Mouse (Mus musculus): ENCODE measurements at regions not wholly inside any gene's neighbourhood (a gene's known extent, or its start where the extent isn't known, plus 50 kb on each side); places are given as distances from the start of the nearest gene placed in this dataset.

DNA sequence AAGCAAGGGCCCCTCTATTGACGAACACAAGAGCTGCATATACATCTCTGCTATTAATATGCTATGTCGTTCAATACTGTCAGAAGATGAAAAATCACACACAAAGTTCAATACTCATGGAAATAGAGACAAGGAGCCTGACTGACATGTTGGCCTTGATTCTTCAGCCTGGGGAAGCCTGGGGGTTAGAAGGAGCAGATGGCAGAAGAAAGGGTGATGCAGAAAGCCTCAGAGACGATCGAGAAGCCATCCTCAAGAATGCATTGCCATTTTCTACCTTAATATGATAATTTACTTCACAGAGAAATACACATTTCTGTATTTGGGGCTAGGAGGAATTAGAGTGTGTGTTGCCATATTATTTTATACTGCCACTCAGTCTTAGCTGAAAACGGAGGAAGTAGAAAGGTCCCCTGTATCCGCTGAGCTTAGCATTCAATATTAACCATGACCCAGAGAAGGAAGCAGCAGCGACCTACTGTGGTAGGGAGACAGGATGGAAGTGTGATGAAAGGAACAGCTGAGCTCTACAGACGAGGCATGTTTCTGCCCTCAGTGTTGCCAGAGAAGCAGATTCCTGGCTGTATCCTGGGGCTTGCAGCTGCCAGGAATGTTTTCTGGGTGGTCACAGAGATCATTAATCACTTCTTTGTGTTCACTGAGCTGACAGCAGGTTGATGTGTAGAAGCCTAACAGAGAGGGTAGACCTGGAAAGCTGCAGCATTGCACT lies 105.2 kb downstream of the Lrig3 start:
- DNase-seq (ENCODE audit: low spot score), result peak; percentile 68

DNA sequence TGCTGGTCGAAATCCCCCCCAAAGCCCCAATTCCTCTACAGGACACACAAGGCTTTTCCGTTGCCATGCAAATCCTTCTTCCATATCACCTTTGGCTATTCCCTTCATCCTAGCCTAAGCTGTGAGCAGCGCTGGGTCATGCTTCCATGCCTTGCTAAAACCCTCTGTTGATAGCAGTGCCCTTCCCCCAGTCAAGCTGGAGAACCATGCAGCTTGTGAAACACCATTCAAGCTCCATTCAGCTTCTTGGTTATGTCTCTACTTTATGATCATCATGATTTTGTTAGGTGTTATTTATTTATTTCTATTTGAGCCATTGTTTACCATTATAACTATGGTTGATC lies 105.7 kb downstream of the Lrig3 start:
- no peak for DNase-seq (ENCODE audit: low spot score)

DNA sequence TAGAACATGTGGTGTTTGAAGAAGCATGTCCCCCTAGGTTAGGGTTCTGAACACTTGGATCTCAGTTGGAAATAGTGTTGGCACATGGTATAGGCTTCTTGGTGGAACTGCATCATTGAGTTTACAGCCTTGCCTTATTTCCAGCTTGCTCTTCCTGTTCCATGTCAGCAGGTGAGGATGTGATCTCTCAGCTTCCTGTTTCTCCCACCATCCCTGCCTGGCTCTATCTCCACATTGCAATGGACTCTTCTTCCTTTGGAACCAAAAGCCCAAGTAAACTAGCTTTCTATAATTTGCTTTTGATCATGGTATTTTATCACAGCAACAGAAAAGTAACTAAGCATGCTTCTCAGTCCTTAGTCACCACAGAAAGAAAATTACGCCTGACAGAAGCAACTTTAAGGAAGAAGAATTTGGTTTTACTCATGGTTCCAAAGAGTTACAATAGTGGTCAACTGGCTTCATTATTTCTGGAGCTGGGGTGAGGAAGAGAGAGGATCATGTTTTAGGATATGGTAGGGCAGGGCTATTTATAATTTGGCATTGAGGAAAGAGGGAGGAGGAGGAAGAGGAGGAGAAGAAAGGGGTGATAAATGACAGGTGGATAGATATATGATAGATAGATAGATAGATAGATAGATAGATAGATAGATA lies 111.5 kb downstream of the Lrig3 start:
- no peak for DNase-seq (ENCODE audit: low spot score)

DNA sequence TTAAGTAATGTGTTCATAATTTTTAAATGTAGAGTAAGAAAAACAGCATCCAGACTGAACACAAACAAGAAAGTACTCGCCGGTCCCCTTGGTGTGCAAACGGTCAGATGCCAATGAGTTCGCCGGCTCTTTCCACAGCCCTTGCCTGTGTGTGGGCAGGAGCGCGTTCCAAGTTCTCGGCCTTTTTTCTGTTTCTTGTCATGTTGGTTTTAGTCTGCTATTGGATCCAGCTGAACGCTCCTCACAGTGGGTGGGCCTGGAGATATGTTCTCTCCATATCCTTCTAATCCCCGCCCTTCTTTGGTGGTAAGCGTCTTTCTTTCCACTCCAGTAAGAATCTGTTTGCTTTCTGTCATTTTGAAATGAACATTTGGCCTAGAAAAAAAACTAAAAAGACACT lies 116.6 kb downstream of the Lrig3 start:
- peak; percentile 55 for DNase-seq (ENCODE audit: low spot score)

- peak; percentile 15 for DNase-seq (ENCODE audit: low spot score)
These were observed 120.7 kb downstream of the Lrig3 start for GRCm38 (mm10) chr10:126086684-126087083.

- DNase-seq (ENCODE audit: low spot score), result no peak
These were observed 128.4 kb downstream of the Lrig3 start for GRCm38 (mm10) chr10:126094238-126094880.

GRCm38 (mm10) chr10:126097896-126098295 lies 131.9 kb downstream of the Lrig3 start:
- DNase-seq (ENCODE audit: low spot score), result no peak

DNA sequence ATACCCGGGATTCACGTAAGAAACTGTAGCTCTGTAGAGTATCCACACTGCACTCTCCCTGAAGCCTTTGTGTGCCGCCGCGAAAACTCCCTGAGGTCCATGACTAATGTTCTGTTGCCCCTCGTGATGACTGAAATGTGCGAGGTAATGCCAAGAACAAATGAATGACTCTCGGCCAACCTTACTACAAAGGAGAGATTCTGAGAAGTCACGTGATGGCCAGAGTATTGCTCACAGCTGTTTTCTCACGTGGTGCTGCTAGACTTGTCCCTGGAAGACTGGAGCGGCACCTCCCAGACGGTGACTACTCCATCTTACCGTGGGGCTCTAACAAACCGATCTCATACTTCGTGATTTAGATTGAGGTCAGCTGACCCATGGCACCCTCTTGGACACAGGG lies 136.9 kb downstream of the Lrig3 start:
- no peak for DNase-seq (ENCODE audit: low spot score)

- DNase-seq (ENCODE audit: low spot score), result no peak
These were observed 147.1 kb downstream of the Lrig3 start for GRCm38 (mm10) chr10:126113106-126113505.

- DNase-seq (ENCODE audit: low spot score), result no peak
These were observed 149.4 kb downstream of the Lrig3 start for GRCm38 (mm10) chr10:126115386-126115785.

DNA sequence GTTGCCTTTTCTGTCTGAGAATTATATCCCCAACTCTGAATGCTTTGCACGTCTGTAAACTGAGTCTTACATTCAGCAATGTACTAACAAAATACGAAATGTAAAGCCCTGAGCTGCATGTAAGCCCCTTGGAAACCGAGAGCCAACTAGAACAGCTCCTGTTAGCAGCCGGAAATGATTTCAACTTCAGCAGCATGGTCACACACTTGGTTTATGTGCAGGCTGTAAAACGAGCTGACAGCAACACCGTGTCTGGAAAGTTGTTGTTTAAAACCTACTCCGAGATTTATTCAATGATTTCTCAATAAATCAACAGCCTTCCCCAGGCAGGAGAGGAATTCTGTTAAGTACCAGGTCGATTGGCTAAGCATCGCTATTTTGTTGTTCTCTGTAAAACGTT lies 155.7 kb downstream of the Lrig3 start:
- DNase-seq (ENCODE audit: low spot score), result no peak

GRCm38 (mm10) chr10:126122504-126122903 lies 156.5 kb downstream of the Lrig3 start:
- no peak for DNase-seq (ENCODE audit: low spot score)

GRCm38 (mm10) chr10:126133188-126133587 lies 167.2 kb downstream of the Lrig3 start:
- DNase-seq (ENCODE audit: low spot score), result no peak

GRCm38 (mm10) chr10:126133957-126134356 lies 168.0 kb downstream of the Lrig3 start:
- DNase-seq (ENCODE audit: low spot score), result peak; percentile 43

DNA sequence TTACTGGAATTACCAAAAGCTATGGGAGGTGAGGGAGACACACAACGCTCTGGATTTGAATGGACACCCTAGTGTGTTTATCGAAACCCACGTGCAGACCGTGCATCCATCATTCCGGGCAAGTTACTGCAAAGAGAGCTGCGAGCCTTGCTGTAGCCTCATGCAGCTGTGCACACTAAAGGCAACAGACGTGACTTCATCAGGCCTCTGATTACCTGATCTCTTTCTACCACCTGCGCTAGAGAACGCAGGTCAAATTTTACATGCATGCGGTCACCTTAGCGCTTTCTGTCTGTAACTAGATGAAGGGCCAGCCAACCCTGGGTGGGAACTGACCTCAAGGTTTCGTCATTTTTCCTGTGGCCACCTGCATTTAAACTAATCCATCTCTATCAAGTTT lies 172.6 kb downstream of the Lrig3 start:
- no peak for DNase-seq (ENCODE audit: low spot score)

DNA sequence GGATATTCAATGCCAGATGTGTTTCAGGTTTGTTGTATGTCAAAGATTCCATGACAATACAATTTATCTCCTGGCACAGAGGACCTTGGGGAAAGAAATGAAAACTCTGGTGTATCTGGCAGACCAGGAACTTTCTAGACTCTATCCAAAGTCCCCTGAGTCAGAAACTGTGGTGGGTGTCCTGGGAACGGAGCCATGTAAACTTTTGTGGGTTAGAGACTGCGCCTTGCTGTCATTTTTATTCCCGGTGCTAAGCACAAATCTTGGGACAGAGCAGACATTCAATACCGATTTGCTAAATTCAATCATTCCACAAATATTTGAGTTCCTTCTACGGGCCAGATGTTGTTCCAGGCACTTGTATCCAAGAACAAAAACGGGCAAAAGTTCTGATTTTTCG lies 175.6 kb downstream of the Lrig3 start:
- no peak for DNase-seq (ENCODE audit: low spot score)

GRCm38 (mm10) chr10:126143833-126144232 lies 177.9 kb downstream of the Lrig3 start:
- DNase-seq (ENCODE audit: low spot score), result peak; percentile 17

DNA sequence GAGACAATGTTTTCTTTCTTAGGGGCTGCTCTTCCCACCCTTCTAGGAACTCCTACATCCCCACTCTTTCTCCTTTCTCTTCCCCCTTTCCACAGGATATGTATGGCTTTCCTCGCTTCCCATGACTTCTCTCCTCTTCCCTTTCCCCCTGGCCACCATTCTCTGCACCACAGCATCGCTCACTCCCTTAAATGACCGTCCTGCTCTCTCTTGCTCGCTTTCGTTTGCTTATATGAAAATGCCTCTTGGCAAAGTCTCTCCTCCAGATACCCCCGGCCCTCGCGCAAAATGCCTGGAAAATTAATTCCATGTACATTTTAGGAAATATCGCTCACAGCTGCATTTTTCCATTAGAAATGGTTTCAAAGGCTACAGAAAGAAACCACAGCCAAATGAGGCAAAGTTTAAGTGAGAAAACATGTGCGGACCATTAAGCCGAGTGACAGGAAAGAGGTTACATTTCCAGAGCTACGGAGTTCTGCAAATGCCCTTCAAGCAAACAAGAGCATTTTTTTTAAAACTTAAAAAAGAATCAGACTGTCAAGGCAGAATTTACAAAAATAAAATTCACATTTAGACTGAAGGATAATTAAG lies 178.7 kb downstream of the Lrig3 start:
- peak; percentile 16 for DNase-seq (ENCODE audit: low spot score)

DNA sequence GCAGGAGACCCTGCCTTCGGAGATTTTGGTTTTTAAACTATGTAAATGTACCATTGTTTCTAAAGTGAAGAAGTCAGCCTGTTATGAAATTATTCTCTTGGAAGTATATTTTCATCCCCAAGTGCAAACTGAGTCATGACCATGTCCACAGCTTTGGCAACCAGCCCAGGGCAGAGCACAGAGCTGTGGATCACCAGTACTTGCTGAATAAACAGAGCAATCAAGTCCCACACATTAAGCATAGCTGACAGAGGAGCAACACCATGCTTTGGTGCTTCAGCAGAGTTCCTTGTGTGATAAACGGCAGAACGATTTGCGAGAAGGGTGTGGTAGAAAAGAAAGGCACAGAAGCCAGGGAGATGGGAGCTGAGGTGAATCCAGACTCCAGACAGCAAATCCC lies 191.3 kb downstream of the Lrig3 start:
- DNase-seq (ENCODE audit: low spot score), result no peak

GRCm38 (mm10) chr10:126165215-126165614 lies 199.2 kb downstream of the Lrig3 start:
- DNase-seq (ENCODE audit: low spot score), result no peak

- DNase-seq (ENCODE audit: low spot score), result no peak
These were observed 203.3 kb downstream of the Lrig3 start for GRCm38 (mm10) chr10:126169095-126169873.

- peak; percentile 21 for DNase-seq (ENCODE audit: low spot score)
These were observed 203.9 kb downstream of the Lrig3 start for GRCm38 (mm10) chr10:126169874-126170163.

Measured in embryo, embryonic 10 days (tissue).